Mouse (Mus musculus) embryonic fibroblast, embryonic 13.5 days (primary cell): ENCODE results near the gene Nav3.

Source experiments
- CTCF ChIP-seq: IDR thresholded peaks from 2 replicates; pipeline ENCODE4 v1.5.1; 2011; ENCODE audit warnings: mild to moderate bottlenecking, control low read depth, low read length, moderate library complexity, borderline replicate concordance; ENCODE audit not compliant: insufficient read depth
- POLR2A ChIP-seq: IDR thresholded peaks from 2 replicates; pipeline ENCODE4 v1.6.1; 2011; ENCODE audit warnings: low read depth, mild to moderate bottlenecking, control low read depth, low read length, moderate library complexity

DNA sequence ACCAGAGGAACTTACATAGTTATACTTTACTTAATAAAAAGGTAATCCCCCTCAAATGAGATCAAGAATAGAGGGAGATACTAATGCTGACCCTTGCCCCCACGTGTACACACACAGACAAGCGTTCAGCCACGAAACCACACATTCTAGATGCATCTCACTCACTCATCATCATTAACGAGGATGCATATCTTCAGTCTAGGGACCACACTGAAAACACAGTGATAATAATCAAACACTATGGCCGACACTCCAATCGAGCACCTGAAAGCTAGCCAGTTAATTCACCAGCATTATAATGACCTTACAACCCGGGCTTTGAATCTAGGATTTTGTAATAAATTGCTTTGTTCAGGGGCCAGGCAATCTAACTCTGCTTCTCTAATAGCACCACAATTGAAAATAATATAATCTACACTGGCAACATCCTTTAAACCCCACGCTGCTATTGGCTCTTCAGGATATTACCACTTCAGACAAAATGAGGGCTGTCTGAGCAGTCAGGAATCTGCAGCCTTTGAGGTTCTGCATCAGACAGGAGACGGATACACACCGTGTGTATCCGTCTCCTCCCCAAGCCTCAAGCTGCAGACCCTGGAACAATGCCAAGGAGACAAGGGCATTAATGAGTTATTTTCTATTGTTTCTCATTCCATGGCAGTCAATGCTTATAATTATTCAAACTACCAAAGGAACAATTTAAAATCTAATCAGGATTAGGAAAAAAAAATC, 83.1 kb downstream of the Nav3 start:
- no peak for TF ChIP-seq CTCF
- TF ChIP-seq POLR2A: no peak
